Comparison of ENCODE assay signal across 9 mouse cellular contexts in the genomic region with DNA sequence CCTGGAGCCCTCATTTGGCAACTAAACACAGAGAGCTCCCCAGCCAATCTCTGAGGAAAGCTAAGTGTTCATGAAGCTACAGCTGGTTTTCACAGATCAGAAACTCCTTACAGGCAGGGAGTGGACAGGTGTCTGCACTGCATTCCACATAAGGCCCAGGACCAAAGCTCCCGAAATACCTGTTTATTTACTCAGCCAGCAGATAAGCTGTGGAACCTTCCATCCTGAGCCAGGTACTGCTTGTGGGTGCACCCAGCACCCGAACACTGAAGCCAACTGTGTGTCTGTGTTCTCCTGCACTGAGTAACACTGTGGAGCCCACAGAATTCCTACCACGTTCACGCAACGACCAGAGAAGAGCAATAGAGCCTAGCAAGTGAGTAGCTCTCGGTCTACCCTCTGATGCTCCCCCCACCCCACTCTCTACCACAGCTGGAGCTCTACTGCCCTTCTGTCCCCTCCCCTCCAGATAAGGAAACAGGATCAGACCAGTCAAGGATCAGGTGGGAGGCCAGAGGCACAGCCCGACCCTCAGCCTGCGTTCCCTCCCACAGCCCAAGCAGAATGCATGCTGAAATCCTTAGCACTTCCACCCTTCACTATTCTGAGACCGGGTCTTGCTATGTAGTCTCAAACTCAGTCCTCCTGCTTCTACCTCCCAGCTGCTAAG. TPM values are rescaled to one million over a fixed set of nuclear protein-coding genes. Genes with fewer than 3 reads are reported as not detected.
A peak's percentile ranks its signal among the peaks of the same experiment; 100 is the strongest.
DNase-seq lines count a peak whose midpoint lies in the region; ATAC-seq and TF ChIP-seq lines count a peak whose summit lies in the region.
"Had no signal": no experiment of that assay in that cellular context is flagged by ENCODE, and none has a peak within 500 bp of the region (broad histone marks: within the 10 kb centered on the region; RNA-seq: fewer than 3 reads in every experiment).

No protein-coding gene starts in this region.

- in situ Hi-C loops in ES-E14 (cut with MboI; ENCODE audit: low sequenced_read_pairs in 2 of 2, unreplicated experiment in 2 of 2) = no loop called here

- 0 out of 2 replicates have a peak, but pooled peaks have one; percentile 43 for ATAC-seq in heart, embryonic 15.5 days (replicated peaks; ENCODE audit: insufficient number of reproducible peaks, insufficient read depth, low FRiP score, low read depth)
- no peak for ATAC-seq in forebrain, embryonic 12.5 days (ENCODE audit: low FRiP score)
- no peak for ATAC-seq in limb, embryonic 15.5 days (ENCODE audit: insufficient number of reproducible peaks, low FRiP score, low TSS enrichment, low read depth)
- no peak for ATAC-seq in cerebellum, adult (ENCODE audit: insufficient number of reproducible peaks, low FRiP score, low TSS enrichment)

- no peak overlapping the region for H3K9ac ChIP-seq in heart, embryonic 15.5 days
- 0 out of 2 replicates have a peak overlapping the region, but pooled peaks have one; percentile 14 for H3K9ac ChIP-seq in ES-E14 (ENCODE audit: insufficient read depth, low read depth, low read length, poor library complexity, severe bottlenecking)
- H3K9ac ChIP-seq in forebrain, embryonic 12.5 days = no peak overlapping the region
- H3K9ac ChIP-seq in limb, embryonic 15.5 days = no peak overlapping the region

- H3K4me2 ChIP-seq in heart, embryonic 15.5 days = peak overlapping the region; percentile 56
- H3K4me2 ChIP-seq in forebrain, embryonic 12.5 days = no peak overlapping the region
- H3K4me2 ChIP-seq in limb, embryonic 15.5 days = peak overlapping the region; percentile 5; the same call in 1 of the 2 replicates

- no peak overlapping the region for H3K4me3 ChIP-seq in heart, embryonic 15.5 days
- H3K4me3 ChIP-seq in ES-E14 (ENCODE audit: insufficient read depth in 1 of 2, low read depth in 1 of 2, low read length in 2 of 2, poor library complexity in 1 of 2, severe bottlenecking in 1 of 2) = no peak overlapping the region
- H3K4me3 ChIP-seq in forebrain, embryonic 12.5 days (replicated peaks) = no peak overlapping the region
- no peak overlapping the region for H3K4me3 ChIP-seq in limb, embryonic 15.5 days

- H3K27me3 ChIP-seq in heart, embryonic 15.5 days = no peaks in the 10 kb centered on the region
- H3K27me3 ChIP-seq in forebrain, embryonic 12.5 days = no peaks in the 10 kb centered on the region
- no peaks in the 10 kb centered on the region for H3K27me3 ChIP-seq in limb, embryonic 15.5 days
- H3K27me3 ChIP-seq: CH12.LX had no signal

- 34% methylated on average over 9 of the region's 9 CpGs for WGBS in heart, embryonic 15.5 days
- WGBS in forebrain, embryonic 12.5 days = 82% methylated on average over 9 of the region's 9 CpGs
- WGBS in limb, embryonic 15.5 days = 54% methylated on average over 9 of the region's 9 CpGs

- no peaks in the 10 kb centered on the region for H3K36me3 ChIP-seq in heart, embryonic 15.5 days
- H3K36me3 ChIP-seq in ES-E14 (ENCODE audit: control insufficient read depth, insufficient read depth, low read length, poor library complexity, severe bottlenecking) = no peaks in the 10 kb centered on the region
- H3K36me3 ChIP-seq in forebrain, embryonic 12.5 days (replicated peaks) = no peaks in the 10 kb centered on the region
- H3K36me3 ChIP-seq in limb, embryonic 15.5 days = no peaks in the 10 kb centered on the region

- H3K27ac ChIP-seq in heart, embryonic 15.5 days = peak overlapping the region; percentile 87
- H3K27ac ChIP-seq in ES-E14 (ENCODE audit: insufficient read depth, low read depth, low read length, poor library complexity, severe bottlenecking) = no peak overlapping the region
- peak overlapping the region; percentile 73 for H3K27ac ChIP-seq in forebrain, embryonic 12.5 days
- H3K27ac ChIP-seq in limb, embryonic 15.5 days = peak overlapping the region; percentile 81

- H3K4me1 ChIP-seq in heart, embryonic 15.5 days (replicated peaks) = peaks cover 88% of the 10 kb centered on the region
- peaks cover 0 to 17% of the 10 kb centered on the region in 2 experiments; a peak in 3 of 4 replicates for H3K4me1 ChIP-seq in ES-E14 (ENCODE audit: control insufficient read depth in 2 of 2, insufficient read depth in 2 of 2, low read length in 2 of 2, poor library complexity in 1 of 2)
- H3K4me1 ChIP-seq in forebrain, embryonic 12.5 days = peaks cover 35% of the 10 kb centered on the region
- peaks cover 63% of the 10 kb centered on the region for H3K4me1 ChIP-seq in limb, embryonic 15.5 days

- no peaks in the 10 kb centered on the region for H3K9me3 ChIP-seq in heart, embryonic 15.5 days (replicated peaks)
- H3K9me3 ChIP-seq in ES-E14 (ENCODE audit: control insufficient read depth, insufficient read depth, low read depth, low read length) = no peaks in the 10 kb centered on the region
- H3K9me3 ChIP-seq in forebrain, embryonic 12.5 days = no peaks in the 10 kb centered on the region
- H3K9me3 ChIP-seq in limb, embryonic 15.5 days = no peaks in the 10 kb centered on the region

- no peak for DNase-seq in heart, adult 8-10 months (ENCODE audit: low spot score)
- no peak for DNase-seq in ES-E14 (ENCODE audit: low read depth, low spot score)
- DNase-seq in urinary bladder, postnatal 10 days (ENCODE audit: low spot score) = no peak
- DNase-seq in cerebellum, postnatal 4 days (ENCODE audit: low spot score in 2 of 2) = no peak

TF ChIP-seq in ES-E14, 5 proteins besides CTCF, POLR2A, EP300 and RAD21:
- TF ChIP-seq MAFK (IDR thresholded peaks at IDR 0.05; ENCODE audit: insufficient read depth, low read depth, low read length) = no peak
- no peak for TF ChIP-seq CHD2 (IDR thresholded peaks at IDR 0.05; ENCODE audit: low read depth, low read length)
- TF ChIP-seq ZC3H11A (IDR thresholded peaks at IDR 0.05; ENCODE audit: borderline replicate concordance, low read depth, low read length) = no peak
- no peak for TF ChIP-seq ZNF384 (IDR thresholded peaks at IDR 0.05; ENCODE audit: low read depth, low read length)
- TF ChIP-seq HCFC1 (IDR thresholded peaks at IDR 0.05; ENCODE audit: borderline replicate concordance, insufficient read depth, low read length) = no peak

RNA-seq across cellular contexts. Expression of a gene that starts 9.6 kb away (rescaled TPM):
- 28.4 and 30.6 TPM in 2 replicates for polyA plus RNA-seq in heart, embryonic 15.5 days (2015; fragmentation: Nextera tagmentation; extraction: Ambion mirVana)
- total RNA-seq in heart, adult 8-10 months (2022) = 10 to 100 TPM; 33.6 to 43.1 (median 40.6) TPM
- 55.1 and 70.9 TPM in 2 replicates for total RNA-seq in ES-E14 (2012; rRNA removed)
- 15.3 and 15.6 TPM in 2 replicates for polyA plus RNA-seq in forebrain, embryonic 12.5 days (2016; fragmentation: Nextera tagmentation; extraction: Ambion mirVana)
- 24.9 and 25.6 TPM in 2 replicates for polyA plus RNA-seq in limb, embryonic 15.5 days (2015; fragmentation: Nextera tagmentation; extraction: Ambion mirVana)
